Mouse (Mus musculus): ENCODE results near the gene Rhox2b.
"Not testable (repeated sequence)": the region's sequence is repeated elsewhere in the genome, so short reads cannot be mapped to it uniquely, and the experiment has no call there.

Rhox2b gene

GRCm38 (mm10) chrX:37411767-37412166, at the start of gene Rhox2b:
Rhox2b (plus strand) TSS chrX:37412067.
- not testable (repeated sequence) for DNase-seq (ENCODE audit: low spot score)

GRCm38 (mm10) chrX:37379728-37380127, 32.1 kb upstream of the Rhox2b start, which contains the start of gene Rhox3a2:
Rhox3a2 (plus strand) TSS chrX:37380028.
- not testable (repeated sequence) for DNase-seq (ENCODE audit: low spot score)

GRCm38 (mm10) chrX:37390548-37390947, 21.3 kb upstream of the Rhox2b start, which contains the start of gene Rhox4a2:
Rhox4a2 (plus strand) TSS chrX:37390848.
- not testable (repeated sequence) for DNase-seq (ENCODE audit: low spot score)

- not testable (repeated sequence) for DNase-seq (ENCODE audit: low spot score)
Measured at GRCm38 (mm10) chrX:37432194-37432593, 20.3 kb downstream of the Rhox2b start, which contains the start of gene Rhox4b. Rhox4b (plus strand) TSS chrX:37432494.

- DNase-seq (ENCODE audit: low spot score): not testable (repeated sequence)
Measured at GRCm38 (mm10) chrX:37453380-37453779, 41.5 kb downstream of the Rhox2b start, which contains the start of gene Rhox2c. Rhox2c (plus strand) TSS chrX:37453680.

- DNase-seq (ENCODE audit: low spot score): not testable (repeated sequence)
Measured at GRCm38 (mm10) chrX:37458285-37458684, 46.4 kb downstream of the Rhox2b start, which contains the start of gene Rhox3c. Rhox3c (plus strand) TSS chrX:37458585.
